Comparison of ENCODE assay signal across 15 mouse cellular contexts in genomic region chr10:127427107-127427506, GRCm38 (mm10). TPM values are rescaled to one million over a fixed set of nuclear protein-coding genes. Genes with fewer than 3 reads are reported as not detected.
DNase-seq lines count a peak whose midpoint lies in the region; ATAC-seq and TF ChIP-seq lines count a peak whose summit lies in the region.
"Had no signal": no experiment of that assay in that cellular context is flagged by ENCODE, and none has a peak within 500 bp of the region (broad histone marks: within the 10 kb centered on the region; RNA-seq: fewer than 3 reads in every experiment).

No protein-coding gene starts in this region.

- no peak overlapping the region for H3K4me2 ChIP-seq in intestine, embryonic 14.5 days (ENCODE audit: low read length)
- no peak overlapping the region for H3K4me2 ChIP-seq in intestine, postnatal 0 days (replicated peaks; ENCODE audit: low read depth)
- H3K4me2 ChIP-seq in midbrain, embryonic 13.5 days (replicated peaks): no peak overlapping the region
- no peak overlapping the region for H3K4me2 ChIP-seq in midbrain, embryonic 11.5 days
- H3K4me2 ChIP-seq in heart, embryonic 14.5 days (ENCODE audit: low read length): peak overlapping the region; percentile 12; the same call in 1 of the 2 replicates
- H3K4me2 ChIP-seq in stomach, embryonic 16.5 days (ENCODE audit: low read depth, low read length): no peak overlapping the region
- H3K4me2 ChIP-seq: hindbrain, embryonic 13.5 days; limb, embryonic 13.5 days had no signal

- no peak overlapping the region for H3K4me3 ChIP-seq in intestine, embryonic 14.5 days (ENCODE audit: low read depth, low read length)
- no peak overlapping the region for H3K4me3 ChIP-seq in intestine, postnatal 0 days (ENCODE audit: low read depth, low read length)
- no peak overlapping the region for H3K4me3 ChIP-seq in midbrain, embryonic 13.5 days (replicated peaks)
- no peak overlapping the region for H3K4me3 ChIP-seq in midbrain, embryonic 11.5 days (ENCODE audit: low read depth, low read length)
- H3K4me3 ChIP-seq in heart, embryonic 14.5 days (ENCODE audit: control insufficient read depth in 1 of 2, insufficient read depth in 1 of 2, low read depth in 1 of 2, low read length in 2 of 2): no peak overlapping the region
- H3K4me3 ChIP-seq in stomach, embryonic 16.5 days (replicated peaks; ENCODE audit: low read length): no peak overlapping the region
- H3K4me3 ChIP-seq: hindbrain, embryonic 13.5 days; limb, embryonic 13.5 days had no signal

- peak overlapping the region; percentile 62; the same call in 1 of the 2 replicates for H3K27ac ChIP-seq in intestine, embryonic 14.5 days (ENCODE audit: low read depth)
- H3K27ac ChIP-seq in intestine, postnatal 0 days (ENCODE audit: low read depth, low read length): no peak overlapping the region
- peak overlapping the region; percentile 47; the same call in 1 of the 2 replicates for H3K27ac ChIP-seq in midbrain, embryonic 13.5 days
- H3K27ac ChIP-seq in midbrain, embryonic 11.5 days (ENCODE audit: low read depth, low read length): no peak overlapping the region
- peak overlapping the region; percentile 69 to 75 for H3K27ac ChIP-seq in heart, embryonic 14.5 days (replicated peaks in 1 of 2; ENCODE audit: control insufficient read depth in 1 of 2, insufficient read depth in 1 of 2, low read depth in 2 of 2, low read length in 2 of 2)
- H3K27ac ChIP-seq in stomach, embryonic 16.5 days (ENCODE audit: low read length): peak overlapping the region; percentile 8; the same call in 1 of the 2 replicates

- no peak overlapping the region for H3K9ac ChIP-seq in intestine, embryonic 14.5 days (ENCODE audit: low read length)
- H3K9ac ChIP-seq in intestine, postnatal 0 days (ENCODE audit: low read depth, low read length): no peak overlapping the region
- H3K9ac ChIP-seq in midbrain, embryonic 13.5 days (replicated peaks): no peak overlapping the region
- H3K9ac ChIP-seq in midbrain, embryonic 11.5 days (ENCODE audit: low read length): no peak overlapping the region
- H3K9ac ChIP-seq in heart, embryonic 14.5 days (ENCODE audit: low read length): 0 out of 2 replicates have a peak overlapping the region, but pooled peaks have one; percentile 3
- H3K9ac ChIP-seq in stomach, embryonic 16.5 days (ENCODE audit: low read length): no peak overlapping the region; the same call in 1 of the 2 replicates
- H3K9ac ChIP-seq: hindbrain, embryonic 13.5 days; limb, embryonic 13.5 days had no signal

- H3K27me3 ChIP-seq in intestine, embryonic 14.5 days (replicated peaks; ENCODE audit: control insufficient read depth, insufficient read depth, low read length): no peaks in the 10 kb centered on the region
- no peaks in the 10 kb centered on the region for H3K27me3 ChIP-seq in intestine, postnatal 0 days (replicated peaks; ENCODE audit: control insufficient read depth, insufficient read depth, low read length)
- H3K27me3 ChIP-seq in midbrain, embryonic 13.5 days: no peaks in the 10 kb centered on the region
- H3K27me3 ChIP-seq in midbrain, embryonic 11.5 days (ENCODE audit: control insufficient read depth, insufficient read depth, low read length): no peaks in the 10 kb centered on the region
- H3K27me3 ChIP-seq in heart, embryonic 14.5 days (ENCODE audit: control insufficient read depth, insufficient read depth, low read length): no peaks in the 10 kb centered on the region
- no peaks in the 10 kb centered on the region for H3K27me3 ChIP-seq in stomach, embryonic 16.5 days (ENCODE audit: control insufficient read depth, insufficient read depth, low read length)
- H3K27me3 ChIP-seq: CH12.LX; hindbrain, embryonic 13.5 days; limb, embryonic 13.5 days had no signal

- no peak for DNase-seq in intestine, embryonic 14.5 days (ENCODE audit: low spot score)
- DNase-seq in midbrain, embryonic 11.5 days (ENCODE audit: low spot score, missing footprints): no peak
- DNase-seq in adrenal gland, postnatal 10 days: no peak
- no peak for DNase-seq in urinary bladder, postnatal 25 days (ENCODE audit: low spot score)

- peaks cover 21% of the 10 kb centered on the region for H3K4me1 ChIP-seq in intestine, embryonic 14.5 days (replicated peaks; ENCODE audit: control insufficient read depth, insufficient read depth, low read length)
- H3K4me1 ChIP-seq in intestine, postnatal 0 days (replicated peaks; ENCODE audit: control insufficient read depth, insufficient read depth, low read length): peaks cover 7% of the 10 kb centered on the region
- peaks cover 22% of the 10 kb centered on the region for H3K4me1 ChIP-seq in midbrain, embryonic 13.5 days (replicated peaks)
- peaks cover 10% of the 10 kb centered on the region for H3K4me1 ChIP-seq in midbrain, embryonic 11.5 days (ENCODE audit: control insufficient read depth, insufficient read depth, low read length)
- H3K4me1 ChIP-seq in heart, embryonic 14.5 days (ENCODE audit: control insufficient read depth in 2 of 2, insufficient read depth in 2 of 2, low read length in 2 of 2): peaks cover 17 to 33% of the 10 kb centered on the region in 2 experiments
- H3K4me1 ChIP-seq in stomach, embryonic 16.5 days (ENCODE audit: control insufficient read depth, insufficient read depth, low read length): peaks cover 21% of the 10 kb centered on the region

- H3K36me3 ChIP-seq in intestine, embryonic 14.5 days (ENCODE audit: control insufficient read depth, insufficient read depth, low read length): no peaks in the 10 kb centered on the region
- H3K36me3 ChIP-seq in intestine, postnatal 0 days (ENCODE audit: control insufficient read depth, insufficient read depth): no peaks in the 10 kb centered on the region; the same call in 1 of the 2 replicates
- no peaks in the 10 kb centered on the region for H3K36me3 ChIP-seq in midbrain, embryonic 13.5 days
- H3K36me3 ChIP-seq in midbrain, embryonic 11.5 days (ENCODE audit: control insufficient read depth, insufficient read depth, low read length): no peaks in the 10 kb centered on the region
- H3K36me3 ChIP-seq in heart, embryonic 14.5 days (ENCODE audit: control insufficient read depth, insufficient read depth, low read length): peaks cover 12% of the 10 kb centered on the region; the same call in 1 of the 2 replicates
- H3K36me3 ChIP-seq in stomach, embryonic 16.5 days (ENCODE audit: control insufficient read depth, insufficient read depth, low read length): no peaks in the 10 kb centered on the region

- no peak for TF ChIP-seq CTCF in intestine, postnatal 0 days (IDR thresholded peaks at IDR 0.05; ENCODE audit: low read depth)

- no peak for ATAC-seq in intestine, embryonic 14.5 days (replicated peaks; ENCODE audit: low FRiP score, low TSS enrichment, low read depth)
- ATAC-seq in intestine, postnatal 0 days: no peak
- ATAC-seq in midbrain, embryonic 13.5 days: no peak
- no peak for ATAC-seq in midbrain, embryonic 11.5 days (ENCODE audit: low FRiP score)
- no peak; the same call in 1 of the 2 replicates for ATAC-seq in heart, embryonic 14.5 days (ENCODE audit: insufficient number of reproducible peaks, insufficient read depth, low FRiP score, low read depth)
- no peak for ATAC-seq in stomach, embryonic 16.5 days (ENCODE audit: insufficient read depth, low FRiP score)

- no peaks in the 10 kb centered on the region for H3K9me3 ChIP-seq in intestine, embryonic 14.5 days (ENCODE audit: control insufficient read depth, low read length)
- no peaks in the 10 kb centered on the region for H3K9me3 ChIP-seq in intestine, postnatal 0 days (ENCODE audit: control insufficient read depth)
- no peaks in the 10 kb centered on the region for H3K9me3 ChIP-seq in midbrain, embryonic 13.5 days
- no peaks in the 10 kb centered on the region for H3K9me3 ChIP-seq in midbrain, embryonic 11.5 days (ENCODE audit: control insufficient read depth, low read length)
- no peaks in the 10 kb centered on the region for H3K9me3 ChIP-seq in heart, embryonic 14.5 days (ENCODE audit: control insufficient read depth, low read length)
- H3K9me3 ChIP-seq in stomach, embryonic 16.5 days (replicated peaks; ENCODE audit: control insufficient read depth, low read length): no peaks in the 10 kb centered on the region
- H3K9me3 ChIP-seq: hindbrain, embryonic 13.5 days; limb, embryonic 13.5 days had no signal

- 86% methylated on average over 1 of the region's 1 CpGs for WGBS in intestine, embryonic 14.5 days
- WGBS in intestine, postnatal 0 days: 76% methylated on average over 1 of the region's 1 CpGs
- WGBS in midbrain, embryonic 13.5 days: 95% methylated on average over 1 of the region's 1 CpGs
- WGBS in midbrain, embryonic 11.5 days: 91% methylated on average over 1 of the region's 1 CpGs
- 61% methylated on average over 1 of the region's 1 CpGs for WGBS in heart, embryonic 14.5 days
- 73% methylated on average over 1 of the region's 1 CpGs for WGBS in stomach, embryonic 16.5 days

RNA-seq across cellular contexts. Expression of gene R3hdm2, which starts 47.0 kb away (rescaled TPM):
- 29.8 and 31.5 TPM in 2 replicates for polyA plus RNA-seq in intestine, embryonic 14.5 days (2014; fragmentation: Nextera tagmentation; extraction: Ambion mirVana)
- polyA plus RNA-seq in intestine, postnatal 0 days (2015; fragmentation: Nextera tagmentation; extraction: Ambion mirVana): 19.4 and 21.8 TPM in 2 replicates
- polyA plus RNA-seq in midbrain, embryonic 13.5 days (2015; fragmentation: Nextera tagmentation; extraction: Ambion mirVana): 35.0 and 36.1 TPM in 2 replicates
- 27.0 and 27.7 TPM in 2 replicates for polyA plus RNA-seq in midbrain, embryonic 11.5 days (2014; fragmentation: Nextera tagmentation; extraction: Ambion mirVana)
- 32.8 and 36.3 TPM in 2 replicates for polyA plus RNA-seq in heart, embryonic 14.5 days (2014; fragmentation: Nextera tagmentation; extraction: Ambion mirVana)
- polyA plus RNA-seq in stomach, embryonic 16.5 days (2015; fragmentation: Nextera tagmentation; extraction: Ambion mirVana): 19.3 and 22.5 TPM in 2 replicates
- 100 to 1,000 TPM; 119 to 123 TPM for total RNA-seq in adrenal gland, postnatal 10 days (2021)

RNA-seq across cellular contexts. Expression of gene Inhbc, which starts 56.9 kb away (rescaled TPM):
- polyA plus RNA-seq in intestine, embryonic 14.5 days (2014; fragmentation: Nextera tagmentation; extraction: Ambion mirVana): not detected in 2 replicates
- polyA plus RNA-seq in intestine, postnatal 0 days (2015; fragmentation: Nextera tagmentation; extraction: Ambion mirVana): not detected in 2 replicates
- polyA plus RNA-seq in midbrain, embryonic 13.5 days (2015; fragmentation: Nextera tagmentation; extraction: Ambion mirVana): not detected in 2 replicates
- polyA plus RNA-seq in midbrain, embryonic 11.5 days (2014; fragmentation: Nextera tagmentation; extraction: Ambion mirVana): not detected in 2 replicates
- not detected in 2 replicates for polyA plus RNA-seq in heart, embryonic 14.5 days (2014; fragmentation: Nextera tagmentation; extraction: Ambion mirVana)
- 0.15 and 0.27 TPM in 2 replicates for polyA plus RNA-seq in stomach, embryonic 16.5 days (2015; fragmentation: Nextera tagmentation; extraction: Ambion mirVana)
- total RNA-seq in adrenal gland, postnatal 10 days (2021): 10 to 100 TPM; 10.9 to 22.9 TPM
- total RNA-seq: common myeloid progenitor, adult 5-6 weeks; neutrophil, adult 5-6 weeks had no signal
- polyA plus RNA-seq: large intestine, adult 2 months; limb, embryonic 13.5 days; thymus, postnatal 0 days had no signal

Comparison
In these comparisons a context has a peak if more than half of its experiments do, and no peak if none do; other contexts are left out.
1. H3K27ac ChIP-seq: peak in intestine, embryonic 14.5 days (single experiment), midbrain, embryonic 13.5 days (single experiment), heart, embryonic 14.5 days (2 of 2) and stomach, embryonic 16.5 days (single experiment); none in intestine, postnatal 0 days (single experiment) and midbrain, embryonic 11.5 days (single experiment).